Mouse (Mus musculus): Measurements from ENCODE around the gene Ttc17.

Gene Ttc17

GRCm38 (mm10) chr2:94381057-94381647 lies 25.3 kb downstream of the Ttc17 start:
- DNase-seq (ENCODE audit: inconsistent ontology term): no peak

- no peak for DNase-seq (ENCODE audit: inconsistent ontology term)
These were observed 27.8 kb downstream of the Ttc17 start for GRCm38 (mm10) chr2:94378678-94379077.

GRCm38 (mm10) chr2:94371093-94371492 lies 35.4 kb downstream of the Ttc17 start:
- no peak for DNase-seq (ENCODE audit: inconsistent ontology term)

GRCm38 (mm10) chr2:94363821-94364220 lies 42.7 kb downstream of the Ttc17 start:
- DNase-seq (ENCODE audit: inconsistent ontology term): no peak

- DNase-seq (ENCODE audit: inconsistent ontology term): no peak
These were observed 46.0 kb downstream of the Ttc17 start for GRCm38 (mm10) chr2:94360398-94360973.

- no peak for DNase-seq (ENCODE audit: inconsistent ontology term)
These were observed 58.3 kb downstream of the Ttc17 start for GRCm38 (mm10) chr2:94348165-94348591.

GRCm38 (mm10) chr2:94346746-94347145 lies 59.7 kb downstream of the Ttc17 start:
- DNase-seq (ENCODE audit: inconsistent ontology term): no peak

- no peak for DNase-seq (ENCODE audit: inconsistent ontology term)
These were observed 61.9 kb downstream of the Ttc17 start for GRCm38 (mm10) chr2:94344624-94345023.

GRCm38 (mm10) chr2:94343290-94344285 lies 62.9 kb downstream of the Ttc17 start:
- peak; percentile 35 for DNase-seq (ENCODE audit: inconsistent ontology term)

GRCm38 (mm10) chr2:94340769-94341168 lies 65.7 kb downstream of the Ttc17 start:
- no peak for DNase-seq (ENCODE audit: inconsistent ontology term)

- no peak for DNase-seq (ENCODE audit: inconsistent ontology term)
These were observed 67.0 kb downstream of the Ttc17 start for GRCm38 (mm10) chr2:94339495-94339894.

- no peak for DNase-seq (ENCODE audit: inconsistent ontology term)
These were observed 70.2 kb downstream of the Ttc17 start for GRCm38 (mm10) chr2:94336336-94336735.

- DNase-seq (ENCODE audit: inconsistent ontology term): no peak
These were observed 71.8 kb downstream of the Ttc17 start for GRCm38 (mm10) chr2:94334742-94335046.

- no peak for DNase-seq (ENCODE audit: inconsistent ontology term)
These were observed 72.4 kb downstream of the Ttc17 start for GRCm38 (mm10) chr2:94333841-94334741.

- no peak for DNase-seq (ENCODE audit: inconsistent ontology term)
These were observed 73.4 kb downstream of the Ttc17 start for GRCm38 (mm10) chr2:94333086-94333485.

- no peak for DNase-seq (ENCODE audit: inconsistent ontology term)
These were observed 77.2 kb downstream of the Ttc17 start for GRCm38 (mm10) chr2:94329336-94329735.

GRCm38 (mm10) chr2:94327836-94328235 lies 78.7 kb downstream of the Ttc17 start:
- DNase-seq (ENCODE audit: inconsistent ontology term): no peak

- DNase-seq (ENCODE audit: inconsistent ontology term): no peak
These were observed 86.7 kb downstream of the Ttc17 start for GRCm38 (mm10) chr2:94319780-94320179.

- DNase-seq (ENCODE audit: inconsistent ontology term): no peak
These were observed 90.0 kb downstream of the Ttc17 start for GRCm38 (mm10) chr2:94316526-94316925.

- no peak for DNase-seq (ENCODE audit: inconsistent ontology term)
These were observed 102.5 kb downstream of the Ttc17 start for GRCm38 (mm10) chr2:94303984-94304383.

GRCm38 (mm10) chr2:94302393-94302792 lies 104.1 kb downstream of the Ttc17 start:
- DNase-seq (ENCODE audit: inconsistent ontology term): no peak

- DNase-seq (ENCODE audit: inconsistent ontology term): no peak
These were observed 104.7 kb downstream of the Ttc17 start for GRCm38 (mm10) chr2:94301749-94302148.
